Mouse (Mus musculus) heart, adult 2 months (tissue): ENCODE data around the gene Ltb4r1. TPM values are rescaled to one million over a fixed set of nuclear protein-coding genes. Genes with fewer than 3 reads are reported as not detected.

ENCODE experiments used
- DNase-seq, 2 experiments: peaks; one replicate each; pipeline ENCODE4 v3.0.0; 2021
- H3K27ac ChIP-seq: fragments of 200-600 bp; 2 replicates; pipeline ENCODE4 v1.8.1; 2022
- H3K27me3 ChIP-seq: fragments of 200-500 bp; 2 replicates; pipeline ENCODE4 v1.6.1; 2012; ENCODE audit warnings: mild to moderate bottlenecking, low read length, inconsistent platforms, mixed read lengths; ENCODE audit not compliant: control insufficient read depth, insufficient read depth
- H3K36me3 ChIP-seq: fragments of 200-500 bp; 2 replicates; pipeline ENCODE4 v1.6.1; 2012; ENCODE audit warnings: low read length, inconsistent platforms; ENCODE audit not compliant: control insufficient read depth, insufficient read depth
- H3K4me1 ChIP-seq: fragments of 200-500 bp; 2 replicates; pipeline ENCODE4 v1.6.1; 2011; ENCODE audit warnings: low read length; ENCODE audit not compliant: control insufficient read depth, insufficient read depth
- H3K4me3 ChIP-seq: fragments of 200-600 bp; 2 replicates; pipeline ENCODE4 v1.8.1; 2022
- H3K79me2 ChIP-seq: fragments of 200-500 bp; replicated peaks from 2 replicates; pipeline ENCODE4 v1.6.1; 2012; ENCODE audit warnings: mild to moderate bottlenecking, inconsistent platforms, low read length, moderate library complexity, mixed read lengths; ENCODE audit not compliant: control insufficient read depth, insufficient read depth
- H3K9ac ChIP-seq: fragments of 200-500 bp; 2 replicates; pipeline ENCODE4 v1.6.1; 2012; ENCODE audit warnings: low read depth, mild to moderate bottlenecking, control low read depth, inconsistent platforms, low read length, mixed read lengths
- CTCF ChIP-seq: fragments of 200-600 bp; IDR thresholded peaks from 2 replicates; pipeline ENCODE4 v1.8.1; 2022; ENCODE audit warnings: antibody characterized with exemption, mild to moderate bottlenecking, moderate library complexity
- EP300 ChIP-seq: fragments of 200-500 bp; IDR thresholded peaks from 2 replicates; pipeline ENCODE4 v1.6.1; 2011; ENCODE audit warnings: low read depth, low read length, control low read depth; ENCODE audit not compliant: insufficient read depth
- POLR2A ChIP-seq: fragments of 200-500 bp; IDR thresholded peaks from 2 replicates; pipeline ENCODE4 v1.6.1; 2011; ENCODE audit warnings: mild to moderate bottlenecking, low read depth, low read length, control low read depth; ENCODE audit not compliant: insufficient read depth
- WGBS: fragments of 180-500 bp; shearing (Covaris S2); methylation state at CpG from one replicate; pipeline ENCODE4 v1.1.7; 2018; 5-methylcytosine and 5-hydroxymethylcytosine counted together
- intact Hi-C: fragments of 180-260 bp; cut with DNase I; formaldehyde crosslinking; loops from one replicate; pipeline ENCODE4 v1.15.1; 2025
- polyA plus RNA-seq: library from polyadenylated mRNA; depleted of rRNA; stranded (reverse); fragments of >200 nt; gene quantifications from 2 replicates; pipeline ENCODE4 v1.2.3, GENCODE M21; 2012
- total RNA-seq, 2 experiments: library from RNA; stranded (reverse); gene quantifications; 2 replicates each; pipeline ENCODE4 v1.2.3; 2021

The Ltb4r1 gene
- total and polyA plus RNA-seq, 3 experiments, result 0.34 to 0.76 (median 0.36) TPM

GRCm38 (mm10) chr14:55777806-55778205, 12.0 kb downstream of the Ltb4r1 start:
- Histone ChIP-seq H3K27ac (peak overlapping the region; percentile 17), H3K36me3 (no peaks in the 10 kb centered on the region; the same call in 1 of the 2 replicates), H3K4me3 (no peak overlapping the region), H3K79me2 (no peaks in the 10 kb centered on the region), H3K27me3 (no peaks in the 10 kb centered on the region), H3K4me1 (peaks cover 7% of the 10 kb centered on the region), H3K9ac (no peak overlapping the region)
- no peak for TF ChIP-seq EP300
- no peak for TF ChIP-seq CTCF
- TF ChIP-seq POLR2A, result no peak
- intact Hi-C loops, result no loop called here
- 81% methylated on average over 11 of the region's 11 CpGs for WGBS
- peak in 1 of 2 experiments; percentile 17 for DNase-seq

- 85% methylated on average over 15 of the region's 15 CpGs for WGBS
- Histone ChIP-seq H3K79me2 (no peaks in the 10 kb centered on the region), H3K27ac (no peak overlapping the region), H3K4me3 (no peak overlapping the region), H3K9ac (no peak overlapping the region), H3K4me1 (peaks cover 7% of the 10 kb centered on the region), H3K36me3 (no peaks in the 10 kb centered on the region; the same call in 1 of the 2 replicates), H3K27me3 (no peaks in the 10 kb centered on the region)
- intact Hi-C loops, result no loop called here
- DNase-seq, result peak in 1 of 2 experiments; percentile 13
- TF ChIP-seq POLR2A (no peak), EP300 (no peak), CTCF (no peak)
These were observed 12.9 kb downstream of the Ltb4r1 start for GRCm38 (mm10) chr14:55778686-55779085.

- H3K9ac ChIP-seq, result no peak overlapping the region
- no peak overlapping the region for H3K27ac ChIP-seq
- WGBS, result 72% methylated on average over 16 of the region's 16 CpGs
- intact Hi-C loops, result loop anchor here (2.0 to 5.0 kb wide), 2 partner anchors 87 to 138 kb away; no protein-coding TSS in a partner anchor
- H3K36me3 ChIP-seq, result no peaks in the 10 kb centered on the region; the same call in 1 of the 2 replicates
- H3K4me3 ChIP-seq, result no peak overlapping the region
- H3K79me2 ChIP-seq, result no peaks in the 10 kb centered on the region
- TF ChIP-seq EP300, result no peak
- TF ChIP-seq CTCF, result no peak
- TF ChIP-seq POLR2A, result no peak
- peak; percentile 3 to 12 for DNase-seq
- no peaks in the 10 kb centered on the region for H3K27me3 ChIP-seq
- H3K4me1 ChIP-seq, result peaks cover 7% of the 10 kb centered on the region
These were observed 13.9 kb downstream of the Ltb4r1 start for GRCm38 (mm10) chr14:55779656-55780055.

- no peaks in the 10 kb centered on the region for H3K79me2 ChIP-seq
- intact Hi-C loops, result loop anchor here (2.0 to 5.0 kb wide), 2 partner anchors 86 to 137 kb away; no protein-coding TSS in a partner anchor
- H3K9ac ChIP-seq, result no peak overlapping the region
- TF ChIP-seq POLR2A, result no peak
- TF ChIP-seq EP300, result no peak
- TF ChIP-seq CTCF, result no peak
- H3K4me3 ChIP-seq, result no peak overlapping the region
- H3K27ac ChIP-seq, result no peak overlapping the region
- no peaks in the 10 kb centered on the region; the same call in 1 of the 2 replicates for H3K36me3 ChIP-seq
- no peaks in the 10 kb centered on the region for H3K27me3 ChIP-seq
- peaks cover 7% of the 10 kb centered on the region for H3K4me1 ChIP-seq
- DNase-seq, result peak in 1 of 2 experiments; percentile 16
- WGBS, result 69% methylated on average over 11 of the region's 11 CpGs
These were observed 15.0 kb downstream of the Ltb4r1 start for GRCm38 (mm10) chr14:55780736-55781135.

GRCm38 (mm10) chr14:55781310-55781709, 15.5 kb downstream of the Ltb4r1 start:
- no peaks in the 10 kb centered on the region for H3K79me2 ChIP-seq
- DNase-seq, result peak; percentile 64 to 76
- intact Hi-C loops, result loop anchor here (2.0 to 5.0 kb wide), 2 partner anchors 85 to 136 kb away; no protein-coding TSS in a partner anchor
- peaks cover 7% of the 10 kb centered on the region for H3K4me1 ChIP-seq
- H3K27me3 ChIP-seq, result no peaks in the 10 kb centered on the region
- H3K9ac ChIP-seq, result peak overlapping the region; percentile 15; the same call in 1 of the 2 replicates
- WGBS, result 15% methylated on average over 14 of the region's 14 CpGs
- H3K4me3 ChIP-seq, result peak overlapping the region; percentile 38
- H3K36me3 ChIP-seq, result no peaks in the 10 kb centered on the region; the same call in 1 of the 2 replicates
- peak overlapping the region; percentile 97 for H3K27ac ChIP-seq
- peak; percentile 29; the same call in 1 of the 2 replicates for TF ChIP-seq POLR2A
- TF ChIP-seq CTCF, result no peak; the same call in 1 of the 2 replicates
- TF ChIP-seq EP300, result peak; percentile 99

GRCm38 (mm10) chr14:55782361-55782960, 16.7 kb downstream of the Ltb4r1 start:
- Histone ChIP-seq H3K27ac (peak overlapping the region; percentile 97), H3K27me3 (no peaks in the 10 kb centered on the region), H3K9ac (peak overlapping the region; percentile 65), H3K36me3 (no peaks in the 10 kb centered on the region; the same call in 1 of the 2 replicates), H3K79me2 (no peaks in the 10 kb centered on the region), H3K4me1 (peaks cover 7% of the 10 kb centered on the region), H3K4me3 (peak overlapping the region; percentile 50)
- no peak for TF ChIP-seq EP300
- TF ChIP-seq CTCF, result no peak
- TF ChIP-seq POLR2A, result no peak
- WGBS, result 32% methylated on average over 9 of the region's 9 CpGs
- DNase-seq, result peak in 1 of 2 experiments; percentile 30
- intact Hi-C loops, result loop anchor here (5.0 kb wide), 1 partner anchor 135 kb away; no protein-coding TSS in a partner anchor
